Mouse (Mus musculus): ENCODE measurements at regions not wholly inside any gene's neighbourhood (a gene's known extent, or its start where the extent isn't known, plus 50 kb on each side); places are given as distances from the start of the nearest gene placed in this dataset.

DNA sequence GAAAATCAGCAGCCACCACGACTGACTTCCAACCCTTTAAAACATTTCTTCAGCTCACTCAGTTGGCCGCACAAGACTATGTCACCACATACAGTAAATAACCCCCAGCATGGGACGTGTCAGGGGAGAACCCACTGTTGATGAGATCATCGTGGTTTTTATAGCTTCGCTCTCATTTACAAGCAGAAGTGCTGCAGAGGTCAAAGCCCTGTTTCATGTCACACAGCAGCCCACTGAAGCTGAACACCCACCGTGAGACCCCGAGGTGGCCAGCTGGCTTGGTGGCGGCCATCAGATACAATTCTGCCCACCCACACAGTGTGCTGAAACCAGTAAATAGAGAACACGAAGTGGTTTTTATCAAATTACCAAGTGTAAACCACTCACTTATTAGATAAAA lies 503.7 kb downstream of the Fat4 start:
- H3K4me3 ChIP-seq (ENCODE audit: insufficient read depth, low read length), result no peak overlapping the region
- TF ChIP-seq CTCF (IDR thresholded peaks at IDR 0.05; ENCODE audit: extremely low read depth, insufficient read depth, low read length) (no peak), POLR2A (IDR thresholded peaks at IDR 0.05; ENCODE audit: extremely low read depth, insufficient read depth, low read length) (no peak)
- no peak overlapping the region for H3K27ac ChIP-seq (ENCODE audit: insufficient read depth, low read length)
- H3K4me1 ChIP-seq (ENCODE audit: control insufficient read depth, insufficient read depth, low read length), result no peaks in the 10 kb centered on the region

DNA sequence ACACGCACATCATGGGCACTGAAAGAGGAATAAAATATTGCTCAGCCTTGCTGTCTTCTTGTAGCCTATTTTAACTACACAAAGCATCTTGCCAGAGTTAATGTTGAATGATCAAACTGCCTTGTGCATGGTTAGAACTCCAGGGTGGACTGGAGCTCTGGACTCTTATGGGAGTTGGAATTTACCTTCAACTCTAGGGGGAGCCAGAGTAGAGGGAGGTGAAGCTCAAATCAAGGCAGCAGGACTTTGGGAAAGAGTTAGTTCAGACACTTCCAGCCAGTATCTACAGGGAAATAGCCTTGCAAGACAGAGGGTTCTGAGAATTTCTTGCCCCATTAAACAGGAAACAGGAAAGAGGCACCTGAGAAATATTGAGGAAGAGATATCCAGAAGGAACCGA lies 505.3 kb downstream of the Fat4 start:
- H3K27ac ChIP-seq (ENCODE audit: insufficient read depth, low read length), result no peak overlapping the region
- H3K4me1 ChIP-seq (ENCODE audit: control insufficient read depth, insufficient read depth, low read length), result no peaks in the 10 kb centered on the region
- H3K4me3 ChIP-seq (ENCODE audit: insufficient read depth, low read length), result no peak overlapping the region
- TF ChIP-seq CTCF (IDR thresholded peaks at IDR 0.05; ENCODE audit: extremely low read depth, insufficient read depth, low read length) (peak; percentile 49), POLR2A (IDR thresholded peaks at IDR 0.05; ENCODE audit: extremely low read depth, insufficient read depth, low read length) (no peak)

DNA sequence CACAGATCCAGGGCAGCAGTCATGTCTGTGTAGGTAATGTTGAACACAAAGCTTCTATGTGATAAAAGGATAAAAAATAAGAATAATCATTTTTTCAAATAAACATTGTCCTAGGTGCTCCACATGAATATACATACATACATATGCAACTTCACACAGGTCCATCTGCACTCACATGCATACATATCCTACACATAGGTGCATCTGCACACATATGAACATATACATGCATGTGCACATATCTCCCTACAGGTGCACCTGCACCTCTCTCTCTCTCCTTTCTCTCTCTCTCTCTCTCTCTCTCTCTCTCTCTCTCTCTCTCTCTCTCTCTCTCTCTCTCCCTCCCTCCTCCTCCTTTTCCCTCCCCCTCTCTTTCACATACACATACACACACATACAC lies 509.9 kb downstream of the Fat4 start:
- Histone ChIP-seq H3K27ac (ENCODE audit: insufficient read depth, low read length) (no peak overlapping the region), H3K4me3 (ENCODE audit: insufficient read depth, low read length) (no peak overlapping the region), H3K4me1 (ENCODE audit: control insufficient read depth, insufficient read depth, low read length) (no peaks in the 10 kb centered on the region)
- TF ChIP-seq POLR2A (IDR thresholded peaks at IDR 0.05; ENCODE audit: extremely low read depth, insufficient read depth, low read length) (no peak), CTCF (IDR thresholded peaks at IDR 0.05; ENCODE audit: extremely low read depth, insufficient read depth, low read length) (no peak)

DNA sequence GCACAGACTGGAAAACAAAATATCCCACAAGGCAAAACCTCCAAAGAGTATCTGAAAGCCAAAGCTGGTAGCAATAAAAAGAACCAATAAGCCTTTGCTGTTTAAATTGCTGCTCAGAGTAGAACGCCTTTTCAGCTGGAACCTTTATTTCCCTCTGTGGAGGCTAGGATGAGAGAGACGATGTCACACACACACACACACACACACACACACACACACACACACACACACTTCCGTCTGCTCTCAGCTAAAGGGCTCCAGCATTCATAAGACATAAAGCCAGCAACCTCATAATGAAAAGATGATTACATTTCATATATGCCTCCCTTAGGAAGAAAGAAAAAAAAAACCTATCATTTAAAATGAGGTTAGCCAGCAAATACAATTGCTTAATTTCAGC lies 510.5 kb downstream of the Fat4 start:
- Histone ChIP-seq H3K4me3 (ENCODE audit: insufficient read depth, low read length) (no peak overlapping the region), H3K27ac (ENCODE audit: insufficient read depth, low read length) (no peak overlapping the region), H3K4me1 (ENCODE audit: control insufficient read depth, insufficient read depth, low read length) (no peaks in the 10 kb centered on the region)
- no peak for TF ChIP-seq CTCF (IDR thresholded peaks at IDR 0.05; ENCODE audit: extremely low read depth, insufficient read depth, low read length)
- TF ChIP-seq POLR2A (IDR thresholded peaks at IDR 0.05; ENCODE audit: extremely low read depth, insufficient read depth, low read length), result no peak

DNA sequence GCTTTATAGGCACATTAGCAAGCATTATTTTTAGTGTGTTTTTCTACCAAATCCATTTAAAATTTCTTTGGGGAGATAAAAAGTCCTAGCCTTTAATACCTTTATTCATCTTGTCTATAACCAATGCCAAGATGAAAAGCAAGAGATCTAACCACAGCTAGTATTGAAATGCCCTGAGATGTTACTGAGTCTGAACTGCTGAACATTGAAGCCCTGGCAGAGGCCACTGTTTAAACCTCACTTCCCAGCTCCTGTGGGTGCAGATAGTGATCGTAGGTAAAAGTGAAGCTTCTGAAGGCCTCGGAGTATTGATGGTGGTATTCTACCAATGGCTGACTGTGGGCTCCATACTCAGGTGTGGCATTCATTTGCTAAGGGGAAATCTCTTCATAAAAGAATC lies 510.9 kb downstream of the Fat4 start:
- H3K4me1 ChIP-seq (ENCODE audit: control insufficient read depth, insufficient read depth, low read length), result no peaks in the 10 kb centered on the region
- H3K4me3 ChIP-seq (ENCODE audit: insufficient read depth, low read length), result no peak overlapping the region
- TF ChIP-seq CTCF (IDR thresholded peaks at IDR 0.05; ENCODE audit: extremely low read depth, insufficient read depth, low read length) (no peak), POLR2A (IDR thresholded peaks at IDR 0.05; ENCODE audit: extremely low read depth, insufficient read depth, low read length) (no peak)
- no peak overlapping the region for H3K27ac ChIP-seq (ENCODE audit: insufficient read depth, low read length)

DNA sequence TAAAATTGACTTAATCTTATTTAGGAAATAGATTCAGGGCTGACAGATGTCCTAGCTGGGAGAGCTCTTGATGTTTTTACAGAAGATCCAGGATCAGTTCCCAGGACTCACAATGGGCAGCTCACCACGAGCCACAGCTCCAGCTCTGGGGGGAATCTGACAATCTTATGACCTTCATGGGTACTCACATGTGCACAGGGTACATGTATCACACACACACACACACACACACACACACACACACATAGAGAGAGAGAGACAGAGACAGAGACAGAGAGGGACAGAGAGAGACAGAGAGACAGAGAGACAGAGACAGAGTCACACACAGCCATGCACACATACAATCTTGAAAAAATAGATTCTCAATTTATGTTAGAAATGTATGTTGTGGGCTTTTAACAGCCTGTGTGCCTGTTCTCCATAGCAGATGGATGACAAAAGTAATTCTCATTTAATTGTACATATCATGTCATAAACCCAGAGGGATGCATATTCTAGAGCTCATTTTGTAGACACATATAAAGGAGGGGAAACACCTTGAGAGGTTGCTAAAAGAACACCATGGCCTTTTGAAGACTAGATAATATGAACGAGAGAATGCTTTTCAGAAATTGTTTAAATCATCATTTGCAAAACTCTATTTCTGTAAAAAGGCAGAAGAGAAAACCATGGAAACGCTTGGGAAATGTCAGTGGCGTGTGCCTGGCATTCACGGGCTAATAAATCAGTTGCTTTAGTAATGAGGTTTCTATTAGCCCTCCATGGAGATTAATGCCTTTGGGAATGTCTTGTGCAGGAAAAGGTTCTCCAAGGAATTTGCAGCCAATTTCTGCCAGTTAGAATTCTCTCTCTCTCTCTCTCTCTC lies 538.3 kb downstream of the Fat4 start:
- H3K27ac ChIP-seq (ENCODE audit: insufficient read depth, low read length), result no peak overlapping the region
- H3K4me3 ChIP-seq (ENCODE audit: insufficient read depth, low read length), result no peak overlapping the region
- H3K4me1 ChIP-seq (ENCODE audit: control insufficient read depth, insufficient read depth, low read length), result no peaks in the 10 kb centered on the region
- TF ChIP-seq CTCF (IDR thresholded peaks at IDR 0.05; ENCODE audit: extremely low read depth, insufficient read depth, low read length) (no peak), POLR2A (IDR thresholded peaks at IDR 0.05; ENCODE audit: extremely low read depth, insufficient read depth, low read length) (no peak)

DNA sequence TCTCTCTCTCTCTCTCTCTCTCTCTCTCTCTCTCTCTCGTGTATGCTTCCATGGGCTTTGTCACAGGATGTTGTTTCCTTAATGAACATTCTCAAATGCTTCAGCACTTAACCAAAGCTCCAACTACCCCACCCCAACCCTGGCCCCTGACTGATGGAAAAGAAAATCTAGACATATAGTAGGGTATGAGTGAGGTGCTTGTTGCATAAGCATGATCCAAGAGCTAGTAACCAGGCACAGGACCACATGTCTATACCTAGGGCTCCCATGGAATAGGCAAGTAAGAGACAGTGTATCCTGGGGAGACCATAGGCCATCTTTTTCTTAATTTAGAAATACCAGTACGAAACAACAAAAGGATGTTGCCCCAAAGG lies 538.9 kb downstream of the Fat4 start:
- Histone ChIP-seq H3K27ac (ENCODE audit: insufficient read depth, low read length) (no peak overlapping the region), H3K4me3 (ENCODE audit: insufficient read depth, low read length) (no peak overlapping the region), H3K4me1 (ENCODE audit: control insufficient read depth, insufficient read depth, low read length) (no peaks in the 10 kb centered on the region)
- no peak for TF ChIP-seq CTCF (IDR thresholded peaks at IDR 0.05; ENCODE audit: extremely low read depth, insufficient read depth, low read length)
- no peak for TF ChIP-seq POLR2A (IDR thresholded peaks at IDR 0.05; ENCODE audit: extremely low read depth, insufficient read depth, low read length)

DNA sequence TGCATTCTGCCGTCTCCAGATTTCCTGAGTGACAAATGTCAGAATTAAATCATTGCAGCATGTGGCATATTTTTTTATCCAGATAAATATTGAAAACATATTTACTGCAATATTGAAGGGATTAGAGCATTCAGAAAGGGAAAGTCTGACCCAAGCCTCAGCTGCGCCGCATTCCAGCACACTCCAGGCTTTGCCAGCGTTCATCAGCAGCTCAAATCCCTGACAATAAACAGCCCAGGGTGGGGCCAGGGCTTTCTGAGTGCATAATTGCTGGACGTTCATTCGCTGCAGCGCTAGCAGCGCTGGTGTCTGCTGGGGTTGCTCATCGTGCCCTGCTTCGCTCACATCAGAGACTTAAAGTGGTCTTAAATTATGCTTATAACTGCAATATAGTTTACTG lies 556.6 kb downstream of the Fat4 start:
- no peaks in the 10 kb centered on the region for H3K4me1 ChIP-seq (ENCODE audit: control insufficient read depth, insufficient read depth, low read length)
- H3K4me3 ChIP-seq (ENCODE audit: insufficient read depth, low read length), result no peak overlapping the region
- TF ChIP-seq POLR2A (IDR thresholded peaks at IDR 0.05; ENCODE audit: extremely low read depth, insufficient read depth, low read length), result no peak
- H3K27ac ChIP-seq (ENCODE audit: insufficient read depth, low read length), result no peak overlapping the region

DNA sequence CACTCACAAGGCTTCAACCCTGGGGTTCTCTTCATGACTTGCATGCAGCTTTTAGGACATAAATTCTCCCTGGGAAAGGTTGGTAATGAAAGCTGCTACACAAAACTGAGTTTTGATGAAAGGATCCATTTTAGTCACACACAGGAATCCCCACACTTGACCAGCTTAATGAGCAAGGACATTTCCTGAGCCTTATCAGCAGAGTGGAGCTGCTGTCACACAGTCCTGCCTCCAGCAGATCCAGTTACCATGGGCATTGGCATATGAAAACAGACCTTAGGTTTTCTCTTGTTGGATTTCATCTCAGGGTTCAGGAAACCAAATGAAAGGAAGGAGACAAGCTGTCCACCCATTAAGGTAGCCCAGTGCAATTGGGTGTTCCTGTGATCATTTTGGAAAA lies 568.9 kb downstream of the Fat4 start:
- Histone ChIP-seq H3K4me1 (ENCODE audit: control insufficient read depth, insufficient read depth, low read length) (no peaks in the 10 kb centered on the region), H3K27ac (ENCODE audit: insufficient read depth, low read length) (no peak overlapping the region), H3K4me3 (ENCODE audit: insufficient read depth, low read length) (no peak overlapping the region)
- TF ChIP-seq CTCF (IDR thresholded peaks at IDR 0.05; ENCODE audit: extremely low read depth, insufficient read depth, low read length) (no peak), POLR2A (IDR thresholded peaks at IDR 0.05; ENCODE audit: extremely low read depth, insufficient read depth, low read length) (no peak)

DNA sequence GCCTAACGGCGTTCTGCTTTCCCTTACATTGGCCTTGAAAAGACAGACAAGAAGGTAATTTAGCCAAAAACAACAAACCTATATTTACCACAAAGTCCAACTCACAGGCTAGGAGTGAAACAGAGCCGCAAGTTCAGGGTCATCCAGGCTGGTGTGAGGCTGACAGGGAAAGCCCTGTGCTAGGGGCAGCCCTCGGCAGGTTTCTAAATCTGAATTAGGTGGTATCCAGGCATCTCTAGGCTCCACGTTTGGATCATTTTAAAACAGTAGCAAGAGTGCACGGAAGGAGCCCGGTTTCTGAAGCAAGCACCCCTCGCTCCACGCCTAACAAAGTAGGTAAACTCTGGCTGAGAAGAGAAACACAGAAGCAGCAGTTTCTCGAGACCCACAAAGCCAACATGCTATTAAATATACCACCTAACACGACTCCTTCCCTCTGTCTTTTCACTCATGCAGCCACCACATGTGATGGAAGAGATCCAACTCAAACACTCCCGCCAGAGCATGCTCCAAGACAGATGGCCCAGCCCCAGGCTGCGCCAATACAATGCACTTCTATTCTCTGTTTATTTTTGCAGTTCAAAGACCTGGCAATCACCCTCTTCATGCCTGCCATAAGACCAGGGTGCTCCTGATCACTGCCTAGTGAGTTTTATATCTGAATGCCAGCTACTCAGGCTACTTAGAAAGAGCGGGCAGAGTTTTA lies 573.6 kb downstream of the Fat4 start:
- no peaks in the 10 kb centered on the region for H3K4me1 ChIP-seq (ENCODE audit: control insufficient read depth, insufficient read depth, low read length)
- H3K27ac ChIP-seq (ENCODE audit: insufficient read depth, low read length), result no peak overlapping the region
- TF ChIP-seq POLR2A (IDR thresholded peaks at IDR 0.05; ENCODE audit: extremely low read depth, insufficient read depth, low read length) (no peak), CTCF (IDR thresholded peaks at IDR 0.05; ENCODE audit: extremely low read depth, insufficient read depth, low read length) (no peak)
- H3K4me3 ChIP-seq (ENCODE audit: insufficient read depth, low read length), result no peak overlapping the region

All from cortical plate, adult 2 months (tissue).